In genomic region chr13:68582517-68582780, GRCm38 (mm10) we compare ENCODE assay signal across 9 mouse cellular contexts. TPM values are rescaled to one million over a fixed set of nuclear protein-coding genes. Genes with fewer than 3 reads are reported as not detected.
A peak's percentile ranks its signal among the peaks of the same experiment; 100 is the strongest.
DNase-seq lines count a peak whose midpoint lies in the region; ATAC-seq and TF ChIP-seq lines count a peak whose summit lies in the region.
"Had no signal": no experiment of that assay in that cellular context is flagged by ENCODE, and none has a peak within 500 bp of the region (broad histone marks: within the 10 kb centered on the region; RNA-seq: fewer than 3 reads in every experiment).

No protein-coding gene starts in this region.

- DNase-seq in layer of hippocampus, adult 2 months (ENCODE audit: low spot score in 2 of 2): no peak
- no peak for DNase-seq in layer of hippocampus, postnatal 14 days (ENCODE audit: low spot score in 2 of 2)
- DNase-seq in left cerebral cortex, postnatal 10 days (ENCODE audit: extremely low spot score in 1 of 2, low spot score in 2 of 2): no peak
- no peak for DNase-seq in cerebellum, adult 18-20 months
- no peak for DNase-seq in gastrocnemius, adult 8-10 months (ENCODE audit: low spot score in 2 of 2)

- no peaks in the 10 kb centered on the region for H3K9me3 ChIP-seq in hindbrain, embryonic 12.5 days (replicated peaks)
- H3K9me3 ChIP-seq in midbrain, embryonic 13.5 days: no peaks in the 10 kb centered on the region

- no peaks in the 10 kb centered on the region for H3K27me3 ChIP-seq in hindbrain, embryonic 12.5 days
- no peaks in the 10 kb centered on the region for H3K27me3 ChIP-seq in midbrain, embryonic 13.5 days

- no peaks in the 10 kb centered on the region for H3K4me1 ChIP-seq in bone marrow, adult 2 months (ENCODE audit: control insufficient read depth, insufficient read depth, low read length)
- peaks cover 10% of the 10 kb centered on the region for H3K4me1 ChIP-seq in hindbrain, embryonic 12.5 days
- H3K4me1 ChIP-seq in midbrain, embryonic 13.5 days (replicated peaks): peaks cover 20% of the 10 kb centered on the region

- peak overlapping the region; percentile 85 for H3K4me3 ChIP-seq in layer of hippocampus, adult 2 months
- H3K4me3 ChIP-seq in bone marrow, adult 2 months (replicated peaks; ENCODE audit: control insufficient read depth, low read depth, low read length): peak overlapping the region; percentile 94
- peak overlapping the region; percentile 79 for H3K4me3 ChIP-seq in hindbrain, embryonic 12.5 days
- peak overlapping the region; percentile 74 for H3K4me3 ChIP-seq in midbrain, embryonic 13.5 days (replicated peaks)

- ATAC-seq in hindbrain, embryonic 12.5 days (ENCODE audit: low FRiP score): no peak; the same call in 1 of the 2 replicates
- peak; percentile 21 for ATAC-seq in midbrain, embryonic 13.5 days

- TF ChIP-seq CTCF in layer of hippocampus, adult 2 months (conservative IDR thresholded peaks at IDR 0.05): no peak
- no peak for TF ChIP-seq CTCF in bone marrow, adult 2 months (IDR thresholded peaks at IDR 0.05; ENCODE audit: control insufficient read depth, insufficient read depth, low read length)

- TF ChIP-seq POLR2A in bone marrow, adult 2 months (IDR thresholded peaks at IDR 0.05; ENCODE audit: borderline replicate concordance, control insufficient read depth, low read depth, low read length): no peak

- intact Hi-C loops in left cerebral cortex, postnatal 10 days (cut with DNase I): no loop called here

- peak overlapping the region; percentile 81 for H3K9ac ChIP-seq in hindbrain, embryonic 12.5 days
- peak overlapping the region; percentile 81 for H3K9ac ChIP-seq in midbrain, embryonic 13.5 days (replicated peaks)

- WGBS in bone marrow, adult 2 months: under 1% methylated on average over 11 of the region's 11 CpGs
- 0% methylated on average over 11 of the region's 11 CpGs for WGBS in hindbrain, embryonic 12.5 days
- WGBS in midbrain, embryonic 13.5 days: 0% methylated on average over 11 of the region's 11 CpGs

- H3K4me2 ChIP-seq in hindbrain, embryonic 12.5 days (replicated peaks): peak overlapping the region; percentile 76
- H3K4me2 ChIP-seq in midbrain, embryonic 13.5 days (replicated peaks): peak overlapping the region; percentile 95

- H3K27ac ChIP-seq in layer of hippocampus, adult 2 months: peak overlapping the region; percentile 90
- H3K27ac ChIP-seq in bone marrow, adult 2 months (ENCODE audit: control insufficient read depth, insufficient read depth, low read depth, low read length, poor library complexity): no peak overlapping the region
- H3K27ac ChIP-seq in hindbrain, embryonic 12.5 days: peak overlapping the region; percentile 70; the same call in 1 of the 2 replicates
- peak overlapping the region; percentile 77 for H3K27ac ChIP-seq in midbrain, embryonic 13.5 days

- H3K36me3 ChIP-seq in hindbrain, embryonic 12.5 days: peaks cover 45% of the 10 kb centered on the region
- H3K36me3 ChIP-seq in midbrain, embryonic 13.5 days: peaks cover 52% of the 10 kb centered on the region

RNA-seq across cellular contexts. Expression of gene Fastkd3, which starts 0.4 kb away (rescaled TPM):
- 10 to 100 TPM; 18.3 to 19.2 TPM for total RNA-seq in layer of hippocampus, adult 2 months (2021)
- 10 to 100 TPM; 14.8 to 15.8 TPM for total RNA-seq in layer of hippocampus, postnatal 14 days (2021)
- polyA plus RNA-seq in bone marrow, adult 2 months (2011; ENCODE audit: insufficient read depth, insufficient read length, low replicate concordance, missing spikeins): 8.1 and 12.9 TPM in 2 replicates
- polyA plus RNA-seq in hindbrain, embryonic 12.5 days (2016; fragmentation: Nextera tagmentation; extraction: Ambion mirVana): 26.8 and 34.9 TPM in 2 replicates
- 22.9 and 27.8 TPM in 2 replicates for polyA plus RNA-seq in midbrain, embryonic 13.5 days (2015; fragmentation: Nextera tagmentation; extraction: Ambion mirVana)
- total RNA-seq in left cerebral cortex, postnatal 10 days (2021): 10 to 100 TPM; 12.4 to 13.2 TPM
- 10 to 100 TPM in 3 of 4 experiments, 1 to 10 TPM in 1; 8.5 to 12.2 (median 10.8) TPM for total RNA-seq in gastrocnemius, adult 8-10 months (2022)

RNA-seq across cellular contexts. Expression of gene Mtrr, which starts 0.5 kb away (rescaled TPM):
- total RNA-seq in layer of hippocampus, adult 2 months (2021): 10 to 100 TPM; 24.0 to 26.8 TPM
- total RNA-seq in layer of hippocampus, postnatal 14 days (2021): 10 to 100 TPM; 16.7 to 23.4 TPM
- polyA plus RNA-seq in bone marrow, adult 2 months (2011; ENCODE audit: insufficient read depth, insufficient read length, low replicate concordance, missing spikeins): 5.0 and 5.8 TPM in 2 replicates
- polyA plus RNA-seq in hindbrain, embryonic 12.5 days (2016; fragmentation: Nextera tagmentation; extraction: Ambion mirVana): 16.1 and 16.3 TPM in 2 replicates
- 13.5 and 16.0 TPM in 2 replicates for polyA plus RNA-seq in midbrain, embryonic 13.5 days (2015; fragmentation: Nextera tagmentation; extraction: Ambion mirVana)
- 10 to 100 TPM in 1 of 2 experiments, 1 to 10 TPM in 1; 9.3 to 11.9 TPM for total RNA-seq in left cerebral cortex, postnatal 10 days (2021)
- total RNA-seq in gastrocnemius, adult 8-10 months (2022): 10 to 100 TPM; 23.5 to 27.7 (median 25.2) TPM

RNA-seq across cellular contexts. Expression of gene 1700001L19Rik, which starts 14.8 kb away (rescaled TPM):
- 10 to 100 TPM; 11.8 to 16.0 TPM for total RNA-seq in layer of hippocampus, adult 2 months (2021)
- 10 to 100 TPM; 11.3 to 16.7 TPM for total RNA-seq in layer of hippocampus, postnatal 14 days (2021)
- polyA plus RNA-seq in bone marrow, adult 2 months (2011; ENCODE audit: insufficient read depth, insufficient read length, low replicate concordance, missing spikeins): not detected in 2 replicates
- polyA plus RNA-seq in hindbrain, embryonic 12.5 days (2016; fragmentation: Nextera tagmentation; extraction: Ambion mirVana): 1.3 and 1.9 TPM in 2 replicates
- 2.4 and 2.6 TPM in 2 replicates for polyA plus RNA-seq in midbrain, embryonic 13.5 days (2015; fragmentation: Nextera tagmentation; extraction: Ambion mirVana)
- total RNA-seq in left cerebral cortex, postnatal 10 days (2021): 10 to 100 TPM; 31.1 to 34.4 TPM
- total RNA-seq in gastrocnemius, adult 8-10 months (2022): under 1 TPM in 1 of 4 experiments, not detected in 3; 0.27 TPM
- total RNA-seq: common myeloid progenitor, adult 5-6 weeks had no signal

Comparison
In these comparisons a context has a peak if more than half of its experiments do, and no peak if none do; other contexts are left out.
1. RNA of gene 1700001L19Rik, which starts 14.8 kb away (total RNA-seq): 31.1 to 34.4 TPM in left cerebral cortex, postnatal 10 days, 11.3 to 16.7 TPM in layer of hippocampus, postnatal 14 days and 11.8 to 16.0 TPM in layer of hippocampus, adult 2 months; 0.27 TPM in gastrocnemius, adult 8-10 months; every median in the first group is over 4 times any median in the second.
2. Peak in every context shown above with its lines, with median percentiles within 50 percentile points of each other: H3K4me3 ChIP-seq.